Mouse (Mus musculus): ENCODE data around the gene Hdac5. TPM values are rescaled to one million over a fixed set of nuclear protein-coding genes. Genes with fewer than 3 reads are reported as not detected.

Hdac5 gene
- polyA plus RNA-seq, 1 experiment: 237 TPM

- TF ChIP-seq CTCF (IDR thresholded peaks at IDR 0.05; ENCODE audit: extremely low read depth, insufficient read depth, low read length) (no peak), POLR2A (IDR thresholded peaks at IDR 0.05; ENCODE audit: extremely low read depth, insufficient read depth, low read length) (no peak)
- peaks cover 39% of the 10 kb centered on the region for H3K4me1 ChIP-seq (ENCODE audit: control insufficient read depth, insufficient read depth, low read length)
- peak overlapping the region; percentile 86 for H3K27ac ChIP-seq (ENCODE audit: insufficient read depth, low read length)
- peak overlapping the region; percentile 36 for H3K4me3 ChIP-seq (ENCODE audit: insufficient read depth, low read length)
These were observed 12.0 kb downstream of the Hdac5 start for GRCm38 (mm10) chr11:102217876-102218430.

GRCm38 (mm10) chr11:102217396-102217795 is 12.6 kb downstream of the Hdac5 start:
- TF ChIP-seq CTCF (IDR thresholded peaks at IDR 0.05; ENCODE audit: extremely low read depth, insufficient read depth, low read length): no peak
- TF ChIP-seq POLR2A (IDR thresholded peaks at IDR 0.05; ENCODE audit: extremely low read depth, insufficient read depth, low read length): no peak
- peak overlapping the region; percentile 86; the same call in 1 of the 2 replicates for H3K27ac ChIP-seq (ENCODE audit: insufficient read depth, low read length)
- H3K4me1 ChIP-seq (ENCODE audit: control insufficient read depth, insufficient read depth, low read length): peaks cover 40% of the 10 kb centered on the region
- H3K4me3 ChIP-seq (ENCODE audit: insufficient read depth, low read length): peak overlapping the region; percentile 36

- Histone ChIP-seq H3K27ac (ENCODE audit: insufficient read depth, low read length) (peak overlapping the region; percentile 51; the same call in 1 of the 2 replicates), H3K4me3 (ENCODE audit: insufficient read depth, low read length) (peak overlapping the region; percentile 36), H3K4me1 (ENCODE audit: control insufficient read depth, insufficient read depth, low read length) (peaks cover 41% of the 10 kb centered on the region)
- no peak for TF ChIP-seq CTCF (IDR thresholded peaks at IDR 0.05; ENCODE audit: extremely low read depth, insufficient read depth, low read length)
- no peak for TF ChIP-seq POLR2A (IDR thresholded peaks at IDR 0.05; ENCODE audit: extremely low read depth, insufficient read depth, low read length)
These were observed 13.1 kb downstream of the Hdac5 start for GRCm38 (mm10) chr11:102216886-102217240.

- TF ChIP-seq CTCF (IDR thresholded peaks at IDR 0.05; ENCODE audit: extremely low read depth, insufficient read depth, low read length): no peak
- no peak for TF ChIP-seq POLR2A (IDR thresholded peaks at IDR 0.05; ENCODE audit: extremely low read depth, insufficient read depth, low read length)
- H3K4me3 ChIP-seq (ENCODE audit: insufficient read depth, low read length): peak overlapping the region; percentile 36; the same call in 1 of the 2 replicates
- peak overlapping the region; percentile 41; the same call in 1 of the 2 replicates for H3K27ac ChIP-seq (ENCODE audit: insufficient read depth, low read length)
- H3K4me1 ChIP-seq (ENCODE audit: control insufficient read depth, insufficient read depth, low read length): peaks cover 41% of the 10 kb centered on the region
These were observed 13.7 kb downstream of the Hdac5 start for GRCm38 (mm10) chr11:102216056-102216885.

- peak overlapping the region; percentile 36; the same call in 1 of the 2 replicates for H3K4me3 ChIP-seq (ENCODE audit: insufficient read depth, low read length)
- H3K27ac ChIP-seq (ENCODE audit: insufficient read depth, low read length): peak overlapping the region; percentile 41; the same call in 1 of the 2 replicates
- TF ChIP-seq POLR2A (IDR thresholded peaks at IDR 0.05; ENCODE audit: extremely low read depth, insufficient read depth, low read length) (no peak), CTCF (IDR thresholded peaks at IDR 0.05; ENCODE audit: extremely low read depth, insufficient read depth, low read length) (no peak)
- peaks cover 41% of the 10 kb centered on the region for H3K4me1 ChIP-seq (ENCODE audit: control insufficient read depth, insufficient read depth, low read length)
These were observed 14.5 kb downstream of the Hdac5 start for GRCm38 (mm10) chr11:102215511-102215910.

- H3K27ac ChIP-seq (ENCODE audit: insufficient read depth, low read length): no peak overlapping the region
- H3K4me3 ChIP-seq (ENCODE audit: insufficient read depth, low read length): no peak overlapping the region
- TF ChIP-seq POLR2A (IDR thresholded peaks at IDR 0.05; ENCODE audit: extremely low read depth, insufficient read depth, low read length) (no peak), CTCF (IDR thresholded peaks at IDR 0.05; ENCODE audit: extremely low read depth, insufficient read depth, low read length) (no peak)
- H3K4me1 ChIP-seq (ENCODE audit: control insufficient read depth, insufficient read depth, low read length): peaks cover 35% of the 10 kb centered on the region
These were observed 15.4 kb downstream of the Hdac5 start for GRCm38 (mm10) chr11:102214430-102215156.

- Histone ChIP-seq H3K27ac (ENCODE audit: insufficient read depth, low read length) (no peak overlapping the region), H3K4me1 (ENCODE audit: control insufficient read depth, insufficient read depth, low read length) (peaks cover 32% of the 10 kb centered on the region), H3K4me3 (ENCODE audit: insufficient read depth, low read length) (no peak overlapping the region)
- TF ChIP-seq POLR2A (IDR thresholded peaks at IDR 0.05; ENCODE audit: extremely low read depth, insufficient read depth, low read length) (no peak), CTCF (IDR thresholded peaks at IDR 0.05; ENCODE audit: extremely low read depth, insufficient read depth, low read length) (no peak)
These were observed 18.0 kb downstream of the Hdac5 start for GRCm38 (mm10) chr11:102211936-102212341.

- no peak overlapping the region for H3K4me3 ChIP-seq (ENCODE audit: insufficient read depth, low read length)
- H3K4me1 ChIP-seq (ENCODE audit: control insufficient read depth, insufficient read depth, low read length): peaks cover 28% of the 10 kb centered on the region
- TF ChIP-seq CTCF (IDR thresholded peaks at IDR 0.05; ENCODE audit: extremely low read depth, insufficient read depth, low read length) (no peak), POLR2A (IDR thresholded peaks at IDR 0.05; ENCODE audit: extremely low read depth, insufficient read depth, low read length) (no peak)
- H3K27ac ChIP-seq (ENCODE audit: insufficient read depth, low read length): no peak overlapping the region
These were observed 19.0 kb downstream of the Hdac5 start for GRCm38 (mm10) chr11:102211011-102211410.

GRCm38 (mm10) chr11:102210185-102210584 is 19.8 kb downstream of the Hdac5 start:
- Histone ChIP-seq H3K4me1 (ENCODE audit: control insufficient read depth, insufficient read depth, low read length) (peaks cover 23% of the 10 kb centered on the region), H3K4me3 (ENCODE audit: insufficient read depth, low read length) (no peak overlapping the region), H3K27ac (ENCODE audit: insufficient read depth, low read length) (no peak overlapping the region)
- TF ChIP-seq CTCF (IDR thresholded peaks at IDR 0.05; ENCODE audit: extremely low read depth, insufficient read depth, low read length) (no peak), POLR2A (IDR thresholded peaks at IDR 0.05; ENCODE audit: extremely low read depth, insufficient read depth, low read length) (no peak)
